Mouse (Mus musculus) CH12.LX (cell line): ENCODE measurements around the gene Pml.

Experiments
- BHLHE40 ChIP-seq: IDR thresholded peaks from 2 replicates; pipeline ENCODE4 v1.6.1; 2011; ENCODE audit warnings: mild to moderate bottlenecking, low read depth, low read length, improper control_type of control experiment
- CTCF ChIP-seq, 2 experiments: IDR thresholded peaks in 1 of 2; conservative IDR thresholded peaks in 1 of 2; 2 replicates each; pipeline ENCODE4 v1.5.1; 2011 to 2012; ENCODE audit warnings: low read depth in 2 of 2, low read length in 2 of 2, improper control_type of control experiment in 1 of 2, inconsistent platforms in 1 of 2, mild to moderate bottlenecking in 1 of 2, moderate library complexity in 1 of 2
- EP300 ChIP-seq: IDR thresholded peaks from 2 replicates; pipeline ENCODE4 v1.6.1; 2011; ENCODE audit warnings: low read length, improper control_type of control experiment
- GABPA ChIP-seq: IDR thresholded peaks from 2 replicates; pipeline ENCODE4 v1.6.1; 2012; ENCODE audit warnings: low read depth, low read length, improper control_type of control experiment, inconsistent platforms; ENCODE audit not compliant: insufficient replicate concordance
- HCFC1 ChIP-seq: IDR thresholded peaks from 2 replicates; pipeline ENCODE4 v1.6.1; 2012; ENCODE audit warnings: low read depth, mild to moderate bottlenecking, inconsistent platforms, low read length, improper control_type of control experiment
- MAFK ChIP-seq: IDR thresholded peaks from 2 replicates; pipeline ENCODE4 v1.6.1; 2011; ENCODE audit warnings: low read length, improper control_type of control experiment; ENCODE audit not compliant: insufficient replicate concordance
- MAX ChIP-seq: IDR thresholded peaks from 2 replicates; pipeline ENCODE4 v1.6.1; 2011; ENCODE audit warnings: low read length, improper control_type of control experiment
- MEF2A ChIP-seq: IDR thresholded peaks from 2 replicates; pipeline ENCODE4 v1.6.1; 2014; ENCODE audit warnings: low read depth, mild to moderate bottlenecking, inconsistent platforms, low read length, improper control_type of control experiment, borderline replicate concordance
- POLR2A ChIP-seq: IDR thresholded peaks from 2 replicates; pipeline ENCODE4 v1.6.1; 2011; ENCODE audit warnings: low read depth, mild to moderate bottlenecking, improper control_type of control experiment, low read length
- TBP ChIP-seq: conservative IDR thresholded peaks from 2 replicates; pipeline ENCODE4 v1.6.1; 2011; ENCODE audit warnings: low read depth, low read length, improper control_type of control experiment
- ZC3H11A ChIP-seq: IDR thresholded peaks from 2 replicates; pipeline ENCODE4 v1.6.1; 2012; ENCODE audit warnings: low read depth, mild to moderate bottlenecking, inconsistent platforms, low read length, improper control_type of control experiment
- ZNF384 ChIP-seq: IDR thresholded peaks from 2 replicates; pipeline ENCODE4 v1.6.1; 2012; ENCODE audit warnings: low read depth, low read length, improper control_type of control experiment, inconsistent platforms

- 0 out of 4 replicates have a peak, but pooled peaks have one; percentile 6 to 27 for TF ChIP-seq CTCF (conservative IDR thresholded peaks at IDR 0.05 in 1 of 2, IDR thresholded peaks at IDR 0.05 in 1 of 2; ENCODE audit: low read depth in 2 of 2, low read length in 2 of 2)
- TF ChIP-seq EP300, result no peak
- peak; percentile 73 for TF ChIP-seq POLR2A
- no peak for TF ChIP-seq MEF2A
- 0 out of 2 replicates have a peak, but pooled peaks have one; percentile 69 for TF ChIP-seq TBP
- no peak for TF ChIP-seq MAX
- TF ChIP-seq HCFC1, result no peak; the same call in 1 of the 2 replicates
- no peak for TF ChIP-seq BHLHE40
- TF ChIP-seq MAFK, result no peak
- TF ChIP-seq ZNF384, result no peak
- no peak for TF ChIP-seq ZC3H11A
- no peak for TF ChIP-seq GABPA
Observed at GRCm38 (mm10) chr9:58249592-58250192, at the start of gene Pml.
